Mouse (Mus musculus) heart, adult 8-10 months (tissue): ENCODE results near the gene Rgcc. TPM values are rescaled to one million over a fixed set of nuclear protein-coding genes. Genes with fewer than 3 reads are reported as not detected.

Experiments used
- DNase-seq: peaks from one replicate; pipeline ENCODE4 v3.0.0; 2022; ENCODE audit warnings: low spot score
- total RNA-seq, 4 experiments: library from RNA; stranded (reverse); gene quantifications; 2 replicates each; pipeline ENCODE4 v1.2.4; 2022

Rgcc gene
- 10 to 100 TPM; 34.3 to 72.1 (median 56.2) TPM for total RNA-seq

GRCm38 (mm10) chr14:79301466-79301875 lies at the start of gene Rgcc:
Rgcc (minus strand) TSS chr14:79301645.
- peak; percentile 90 for DNase-seq

GRCm38 (mm10) chr14:79346384-79346783 lies 44.9 kb upstream of the Rgcc start:
- DNase-seq: no peak

GRCm38 (mm10) chr14:79335613-79336012 lies 34.2 kb upstream of the Rgcc start:
- DNase-seq: no peak

GRCm38 (mm10) chr14:79331936-79332335 lies 30.5 kb upstream of the Rgcc start:
- peak; percentile 40 for DNase-seq

GRCm38 (mm10) chr14:79330944-79331561 lies 29.6 kb upstream of the Rgcc start:
- DNase-seq: no peak

GRCm38 (mm10) chr14:79327033-79327432 lies 25.6 kb upstream of the Rgcc start:
- DNase-seq: peak; percentile 50

- no peak for DNase-seq
Observed at GRCm38 (mm10) chr14:79324112-79324840, 22.8 kb upstream of the Rgcc start.

GRCm38 (mm10) chr14:79321881-79322280 lies 20.4 kb upstream of the Rgcc start:
- no peak for DNase-seq

- no peak for DNase-seq
Observed at GRCm38 (mm10) chr14:79321152-79321551, 19.7 kb upstream of the Rgcc start.

- DNase-seq: no peak
Observed at GRCm38 (mm10) chr14:79317602-79318001, 16.2 kb upstream of the Rgcc start.

GRCm38 (mm10) chr14:79315877-79316276 lies 14.4 kb upstream of the Rgcc start:
- no peak for DNase-seq

GRCm38 (mm10) chr14:79314245-79315010 lies 13.0 kb upstream of the Rgcc start:
- no peak for DNase-seq

GRCm38 (mm10) chr14:79313439-79314175 lies 12.2 kb upstream of the Rgcc start:
- DNase-seq: no peak

- no peak for DNase-seq
Observed at GRCm38 (mm10) chr14:79312719-79313118, 11.3 kb upstream of the Rgcc start.

GRCm38 (mm10) chr14:79311918-79312454 lies 10.5 kb upstream of the Rgcc start:
- no peak for DNase-seq

- no peak for DNase-seq
Observed at GRCm38 (mm10) chr14:79309115-79309514, 7.7 kb upstream of the Rgcc start.

- DNase-seq: no peak
Observed at GRCm38 (mm10) chr14:79308364-79308763, 6.9 kb upstream of the Rgcc start.

GRCm38 (mm10) chr14:79307908-79308307 lies 6.5 kb upstream of the Rgcc start:
- DNase-seq: no peak

- DNase-seq: no peak
Observed at GRCm38 (mm10) chr14:79307138-79307537, 5.7 kb upstream of the Rgcc start.

- no peak for DNase-seq
Observed at GRCm38 (mm10) chr14:79304873-79305464, 3.5 kb upstream of the Rgcc start.

- DNase-seq: no peak
Observed at GRCm38 (mm10) chr14:79303150-79303549, 1.7 kb upstream of the Rgcc start.
